Mouse (Mus musculus): ENCODE results near the gene Egfem1. TPM values are rescaled to one million over a fixed set of nuclear protein-coding genes. Genes with fewer than 3 reads are reported as not detected.

The Egfem1 gene
- polyA plus RNA-seq, 1 experiment: not detected

- no peak overlapping the region for H3K4me3 ChIP-seq
- H3K27me3 ChIP-seq (ENCODE audit: control insufficient read depth, insufficient read depth, insufficient read length): no peaks in the 10 kb centered on the region
- no peak overlapping the region for H3ac ChIP-seq (ENCODE audit: control insufficient read depth, insufficient read length)
- H3K4me2 ChIP-seq (ENCODE audit: low read depth): no peak overlapping the region
- TF ChIP-seq POLR2AphosphoS2 (IDR thresholded peaks at IDR 0.05; ENCODE audit: insufficient read length, low read depth) (no peak), MYOG (IDR thresholded peaks at IDR 0.05; ENCODE audit: control insufficient read depth in 1 of 3, insufficient read depth in 1 of 3, insufficient read length in 2 of 3, low read depth in 2 of 3) (no peak), REST (IDR thresholded peaks at IDR 0.05; ENCODE audit: insufficient read depth, insufficient read length) (no peak), TCF12 (IDR thresholded peaks at IDR 0.05; ENCODE audit: insufficient read depth, poor library complexity, severe bottlenecking) (no peak), MYOD1 (IDR thresholded peaks at IDR 0.05; ENCODE audit: control insufficient read depth in 1 of 3, insufficient read length in 2 of 3, low read depth in 2 of 3) (no peak), MAX (IDR thresholded peaks at IDR 0.05; ENCODE audit: low read depth) (no peak), CEBPB (IDR thresholded peaks at IDR 0.05; ENCODE audit: insufficient read depth, poor library complexity, severe bottlenecking) (no peak), E2F4 (IDR thresholded peaks at IDR 0.05; ENCODE audit: insufficient read depth) (no peak), SRF (IDR thresholded peaks at IDR 0.05; ENCODE audit: control insufficient read depth, insufficient read length, low read depth) (no peak), TCF3 (IDR thresholded peaks at IDR 0.05; ENCODE audit: insufficient read length, low read depth) (no peak), USF1 (IDR thresholded peaks at IDR 0.05; ENCODE audit: low read depth) (no peak), POLR2A (IDR thresholded peaks at IDR 0.05; ENCODE audit: insufficient read length, low read depth) (no peak)
- H3K36me3 ChIP-seq (ENCODE audit: control insufficient read depth, insufficient read depth): no peaks in the 10 kb centered on the region
- H3K79me2 ChIP-seq (ENCODE audit: control insufficient read depth, insufficient read depth): no peaks in the 10 kb centered on the region
Measured at GRCm38 (mm10) chr3:29046281-29046680, 35.5 kb upstream of the Egfem1 start.

GRCm38 (mm10) chr3:29047273-29047932 lies 34.4 kb upstream of the Egfem1 start:
- TF ChIP-seq MYOG (IDR thresholded peaks at IDR 0.05; ENCODE audit: control insufficient read depth in 1 of 3, insufficient read depth in 1 of 3, insufficient read length in 2 of 3, low read depth in 2 of 3) (no peak), E2F4 (IDR thresholded peaks at IDR 0.05; ENCODE audit: insufficient read depth) (no peak), POLR2AphosphoS2 (IDR thresholded peaks at IDR 0.05; ENCODE audit: insufficient read length, low read depth) (no peak), CEBPB (IDR thresholded peaks at IDR 0.05; ENCODE audit: insufficient read depth, poor library complexity, severe bottlenecking) (no peak), MAX (IDR thresholded peaks at IDR 0.05; ENCODE audit: low read depth) (no peak), USF1 (IDR thresholded peaks at IDR 0.05; ENCODE audit: low read depth) (no peak), TCF12 (IDR thresholded peaks at IDR 0.05; ENCODE audit: insufficient read depth, poor library complexity, severe bottlenecking) (no peak), SRF (IDR thresholded peaks at IDR 0.05; ENCODE audit: control insufficient read depth, insufficient read length, low read depth) (no peak), REST (IDR thresholded peaks at IDR 0.05; ENCODE audit: insufficient read depth, insufficient read length) (no peak), POLR2A (IDR thresholded peaks at IDR 0.05; ENCODE audit: insufficient read length, low read depth) (no peak), MYOD1 (IDR thresholded peaks at IDR 0.05; ENCODE audit: control insufficient read depth in 1 of 3, insufficient read length in 2 of 3, low read depth in 2 of 3) (no peak), TCF3 (IDR thresholded peaks at IDR 0.05; ENCODE audit: insufficient read length, low read depth) (no peak)
- H3ac ChIP-seq (ENCODE audit: control insufficient read depth, insufficient read length): no peak overlapping the region
- H3K4me2 ChIP-seq (ENCODE audit: low read depth): no peak overlapping the region
- H3K4me3 ChIP-seq: no peak overlapping the region
- no peaks in the 10 kb centered on the region for H3K27me3 ChIP-seq (ENCODE audit: control insufficient read depth, insufficient read depth, insufficient read length)
- no peaks in the 10 kb centered on the region for H3K79me2 ChIP-seq (ENCODE audit: control insufficient read depth, insufficient read depth)
- H3K36me3 ChIP-seq (ENCODE audit: control insufficient read depth, insufficient read depth): no peaks in the 10 kb centered on the region

GRCm38 (mm10) chr3:29063156-29063555 lies 18.7 kb upstream of the Egfem1 start:
- Histone ChIP-seq H3K4me3 (no peak overlapping the region), H3K79me2 (ENCODE audit: control insufficient read depth, insufficient read depth) (no peaks in the 10 kb centered on the region), H3K4me2 (ENCODE audit: low read depth) (no peak overlapping the region), H3ac (ENCODE audit: control insufficient read depth, insufficient read length) (no peak overlapping the region), H3K36me3 (ENCODE audit: control insufficient read depth, insufficient read depth) (no peaks in the 10 kb centered on the region), H3K27me3 (ENCODE audit: control insufficient read depth, insufficient read depth, insufficient read length) (no peaks in the 10 kb centered on the region)
- TF ChIP-seq E2F4 (IDR thresholded peaks at IDR 0.05; ENCODE audit: insufficient read depth) (no peak), MYOD1 (IDR thresholded peaks at IDR 0.05; ENCODE audit: control insufficient read depth in 1 of 3, insufficient read length in 2 of 3, low read depth in 2 of 3) (no peak), USF1 (IDR thresholded peaks at IDR 0.05; ENCODE audit: low read depth) (no peak), TCF12 (IDR thresholded peaks at IDR 0.05; ENCODE audit: insufficient read depth, poor library complexity, severe bottlenecking) (no peak), MAX (IDR thresholded peaks at IDR 0.05; ENCODE audit: low read depth) (no peak), SRF (IDR thresholded peaks at IDR 0.05; ENCODE audit: control insufficient read depth, insufficient read length, low read depth) (no peak), TCF3 (IDR thresholded peaks at IDR 0.05; ENCODE audit: insufficient read length, low read depth) (no peak), POLR2AphosphoS2 (IDR thresholded peaks at IDR 0.05; ENCODE audit: insufficient read length, low read depth) (no peak)

GRCm38 (mm10) chr3:29068428-29069098 lies 13.3 kb upstream of the Egfem1 start:
- TF ChIP-seq REST (IDR thresholded peaks at IDR 0.05; ENCODE audit: insufficient read depth, insufficient read length) (no peak), TCF12 (IDR thresholded peaks at IDR 0.05; ENCODE audit: insufficient read depth, poor library complexity, severe bottlenecking) (no peak), USF1 (IDR thresholded peaks at IDR 0.05; ENCODE audit: low read depth) (no peak), SRF (IDR thresholded peaks at IDR 0.05; ENCODE audit: control insufficient read depth, insufficient read length, low read depth) (no peak), MAX (IDR thresholded peaks at IDR 0.05; ENCODE audit: low read depth) (no peak), MYOD1 (IDR thresholded peaks at IDR 0.05; ENCODE audit: control insufficient read depth in 1 of 3, insufficient read length in 2 of 3, low read depth in 2 of 3) (no peak), MYOG (IDR thresholded peaks at IDR 0.05; ENCODE audit: control insufficient read depth in 1 of 3, insufficient read depth in 1 of 3, insufficient read length in 2 of 3, low read depth in 2 of 3) (no peak), CEBPB (IDR thresholded peaks at IDR 0.05; ENCODE audit: insufficient read depth, poor library complexity, severe bottlenecking) (no peak), E2F4 (IDR thresholded peaks at IDR 0.05; ENCODE audit: insufficient read depth) (no peak), POLR2A (IDR thresholded peaks at IDR 0.05; ENCODE audit: insufficient read length, low read depth) (no peak)
- no peaks in the 10 kb centered on the region for H3K27me3 ChIP-seq (ENCODE audit: control insufficient read depth, insufficient read depth, insufficient read length)
- no peaks in the 10 kb centered on the region for H3K36me3 ChIP-seq (ENCODE audit: control insufficient read depth, insufficient read depth)

More at GRCm38 (mm10) chr3:29068428-29069098, 13.3 kb upstream of the Egfem1 start:
- Histone ChIP-seq H3K4me2 (ENCODE audit: low read depth) (no peak overlapping the region), H3K79me2 (ENCODE audit: control insufficient read depth, insufficient read depth) (no peaks in the 10 kb centered on the region), H3ac (ENCODE audit: control insufficient read depth, insufficient read length) (no peak overlapping the region), H3K4me3 (no peak overlapping the region)
